Mouse (Mus musculus) liver, embryonic 16.5 days (tissue): ENCODE results near the gene Thtpa. TPM values are rescaled to one million over a fixed set of nuclear protein-coding genes. Genes with fewer than 3 reads are reported as not detected.

Experiments used
- ATAC-seq: fragments of 200-750 bp; cut with Nextera tagmentation; 2 replicates; pipeline ENCODE4 v1.8.0; 2017; ENCODE audit warnings: low read depth, mild to moderate bottlenecking, moderate number of reproducible peaks, moderate library complexity
- H3K27ac ChIP-seq: fragments of 300-500 bp; sonication (generic); 2 replicates; pipeline ENCODE4 v1.5.1; 2014; ENCODE audit warnings: mild to moderate bottlenecking, low read length
- H3K27me3 ChIP-seq: fragments of 300-500 bp; sonication (generic); 2 replicates; pipeline ENCODE4 v1.6.1; 2014; ENCODE audit warnings: low read depth, low read length, mixed read lengths; ENCODE audit not compliant: control insufficient read depth, insufficient read depth
- H3K36me3 ChIP-seq: fragments of 300-500 bp; sonication (generic); 2 replicates; pipeline ENCODE4 v1.6.1; 2014; ENCODE audit warnings: mild to moderate bottlenecking; ENCODE audit not compliant: control insufficient read depth, insufficient read depth
- H3K4me1 ChIP-seq: fragments of 300-500 bp; sonication (generic); 2 replicates; pipeline ENCODE4 v1.6.1; 2014; ENCODE audit warnings: low read depth, low read length, mixed read lengths; ENCODE audit not compliant: control insufficient read depth
- H3K4me2 ChIP-seq: fragments of 300-500 bp; sonication (generic); 2 replicates; pipeline ENCODE4 v1.6.1; 2014; ENCODE audit warnings: low read depth, low read length, mixed read lengths
- H3K4me3 ChIP-seq: fragments of 300-500 bp; sonication (generic); 2 replicates; pipeline ENCODE4 v1.5.1; 2014; ENCODE audit warnings: low read depth, mild to moderate bottlenecking, low read length
- H3K9ac ChIP-seq: fragments of 300-500 bp; sonication (generic); 2 replicates; pipeline ENCODE4 v1.6.1; 2014; ENCODE audit warnings: low read depth, low read length
- H3K9me3 ChIP-seq: fragments of 300-500 bp; sonication (generic); replicated peaks from 2 replicates; pipeline ENCODE4 v1.6.1; 2016; ENCODE audit warnings: low read length; ENCODE audit not compliant: control insufficient read depth
- WGBS: fragments of 180-500 bp; shearing (Covaris S2); extraction: QIAGEN DNeasy Blood & Tissue Kit; methylation state at CpG from one replicate; pipeline ENCODE4 v1.1.7; 2014; ENCODE audit not compliant: insufficient replicate concordance; 5-methylcytosine and 5-hydroxymethylcytosine counted together
- polyA plus RNA-seq: library from polyadenylated mRNA; unstranded; fragments of >200 nt; fragmentation: Nextera tagmentation; extraction: Ambion mirVana; gene quantifications from 2 replicates; pipeline ENCODE4 v1.2.1, GENCODE M21; 2015

Thtpa gene
- polyA plus RNA-seq, 1 experiment from 2014 or later = 5.1 TPM

GRCm38 (mm10) chr14:55085324-55086008, 9.1 kb upstream of the Thtpa start:
- Histone ChIP-seq H3K27ac (no peak overlapping the region), H3K4me1 (peaks cover 8% of the 10 kb centered on the region)
- 66% methylated on average over 9 of the region's 9 CpGs for WGBS

GRCm38 (mm10) chr14:55086009-55086514, 8.5 kb upstream of the Thtpa start:
- H3K4me1 ChIP-seq = peaks cover 10% of the 10 kb centered on the region
- no peak overlapping the region for H3K9ac ChIP-seq
- H3K4me3 ChIP-seq = no peak overlapping the region
- no peak for ATAC-seq
- WGBS = 73% methylated on average over 6 of the region's 6 CpGs
- H3K4me2 ChIP-seq = no peak overlapping the region
- H3K36me3 ChIP-seq = no peaks in the 10 kb centered on the region
- no peaks in the 10 kb centered on the region for H3K27me3 ChIP-seq
- H3K27ac ChIP-seq = no peak overlapping the region
- no peaks in the 10 kb centered on the region for H3K9me3 ChIP-seq

More at GRCm38 (mm10) chr14:55085324-55086008, 9.1 kb upstream of the Thtpa start:
- Histone ChIP-seq H3K9me3 (no peaks in the 10 kb centered on the region), H3K27me3 (no peaks in the 10 kb centered on the region), H3K4me2 (no peak overlapping the region), H3K9ac (no peak overlapping the region), H3K4me3 (no peak overlapping the region), H3K36me3 (no peaks in the 10 kb centered on the region)
- ATAC-seq = peak; percentile 43; the same call in 1 of the 2 replicates

GRCm38 (mm10) chr14:55089199-55089947, 5.2 kb upstream of the Thtpa start:
- ATAC-seq = no peak
- Histone ChIP-seq H3K9ac (no peak overlapping the region), H3K4me1 (peaks cover 22% of the 10 kb centered on the region), H3K27ac (no peak overlapping the region), H3K36me3 (no peaks in the 10 kb centered on the region), H3K9me3 (no peaks in the 10 kb centered on the region), H3K27me3 (no peaks in the 10 kb centered on the region), H3K4me2 (no peak overlapping the region), H3K4me3 (no peak overlapping the region)
- 61% methylated on average over 13 of the region's 13 CpGs for WGBS

- no peak for ATAC-seq
- 8% methylated on average over 34 of the region's 34 CpGs for WGBS
- peak overlapping the region; percentile 69 for H3K9ac ChIP-seq
- no peaks in the 10 kb centered on the region for H3K36me3 ChIP-seq
- no peak overlapping the region; the same call in 1 of the 2 replicates for H3K27ac ChIP-seq
- H3K4me2 ChIP-seq = peak overlapping the region; percentile 97
- H3K27me3 ChIP-seq = no peaks in the 10 kb centered on the region
- peak overlapping the region; percentile 74 for H3K4me3 ChIP-seq
- H3K4me1 ChIP-seq = peaks cover 24% of the 10 kb centered on the region
- H3K9me3 ChIP-seq = no peaks in the 10 kb centered on the region
Measured at GRCm38 (mm10) chr14:55091209-55091865, 3.2 kb upstream of the Thtpa start.

GRCm38 (mm10) chr14:55092011-55092577, 2.5 kb upstream of the Thtpa start, which contains the start of gene Zfhx2:
Gene Zfhx2 (minus strand): TSS chr14:55092324.
- ATAC-seq = peak; percentile 95
- Histone ChIP-seq H3K27ac (peak within 1 kb of the TSS; percentile 29; the same call in 1 of the 2 replicates), H3K4me1 (peaks cover 28% of the 10 kb centered on the region)

GRCm38 (mm10) chr14:55093927-55094326, 657 bp upstream of the Thtpa start:
- 46% methylated on average over 6 of the region's 6 CpGs for WGBS
- H3K4me1 ChIP-seq = peaks cover 28% of the 10 kb centered on the region
- H3K4me2 ChIP-seq = peak overlapping the region; percentile 76
- no peak overlapping the region for H3K27ac ChIP-seq
- peaks cover 4% of the 10 kb centered on the region; the same call in 1 of the 2 replicates for H3K36me3 ChIP-seq
- H3K9me3 ChIP-seq = no peaks in the 10 kb centered on the region
- peak overlapping the region; percentile 69 for H3K4me3 ChIP-seq
- no peaks in the 10 kb centered on the region for H3K27me3 ChIP-seq
- H3K9ac ChIP-seq = no peak overlapping the region
- ATAC-seq = no peak

More at GRCm38 (mm10) chr14:55092011-55092577, 2.5 kb upstream of the Thtpa start, which contains the start of gene Zfhx2:
- peak within 1 kb of the TSS; percentile 97 for H3K4me2 ChIP-seq
- H3K36me3 ChIP-seq = no peaks in the 10 kb centered on the region
- peak within 1 kb of the TSS; percentile 69 for H3K9ac ChIP-seq
- H3K9me3 ChIP-seq = no peaks in the 10 kb centered on the region
- WGBS = 0% methylated on average over 33 of the region's 34 CpGs
- peak within 1 kb of the TSS; percentile 74 for H3K4me3 ChIP-seq
- no peaks in the 10 kb centered on the region for H3K27me3 ChIP-seq

- H3K9ac ChIP-seq = peak overlapping the region; percentile 68
- peak overlapping the region; percentile 69 for H3K4me3 ChIP-seq
- H3K36me3 ChIP-seq = peaks cover 4% of the 10 kb centered on the region; the same call in 1 of the 2 replicates
- ATAC-seq = no peak
- H3K9me3 ChIP-seq = no peaks in the 10 kb centered on the region
- H3K27me3 ChIP-seq = no peaks in the 10 kb centered on the region
- peaks cover 28% of the 10 kb centered on the region for H3K4me1 ChIP-seq
- WGBS = 52% methylated on average over 9 of the region's 9 CpGs
- peak overlapping the region; percentile 65 for H3K27ac ChIP-seq
- peak overlapping the region; percentile 76 for H3K4me2 ChIP-seq
Measured at GRCm38 (mm10) chr14:55095263-55095662, 679 bp downstream of the Thtpa start.

GRCm38 (mm10) chr14:55095671-55096070, 1.1 kb downstream of the Thtpa start:
- ATAC-seq = no peak

More at GRCm38 (mm10) chr14:55095671-55096070, 1.1 kb downstream of the Thtpa start:
- H3K27me3 ChIP-seq = no peaks in the 10 kb centered on the region
- H3K9me3 ChIP-seq = no peaks in the 10 kb centered on the region
- H3K36me3 ChIP-seq = peaks cover 4% of the 10 kb centered on the region; the same call in 1 of the 2 replicates
- 49% methylated on average over 12 of the region's 12 CpGs for WGBS
- 0 out of 2 replicates have a peak overlapping the region, but pooled peaks have one; percentile 13 for H3K27ac ChIP-seq
- H3K4me2 ChIP-seq = peak overlapping the region; percentile 76
- H3K4me1 ChIP-seq = peaks cover 28% of the 10 kb centered on the region
- peak overlapping the region; percentile 69 for H3K4me3 ChIP-seq
- peak overlapping the region; percentile 68 for H3K9ac ChIP-seq
